Comparison of ENCODE assay signal across 18 mouse cellular contexts in genomic region chr5:51466036-51466435, GRCm38 (mm10).
DNase-seq lines count a peak whose midpoint lies in the region; ATAC-seq and TF ChIP-seq lines count a peak whose summit lies in the region.
"Had no signal": no experiment of that assay in that cellular context is flagged by ENCODE, and none has a peak within 500 bp of the region (broad histone marks: within the 10 kb centered on the region; RNA-seq: fewer than 3 reads in every experiment).

No protein-coding gene starts in this region.

- H3K4me2 ChIP-seq in heart, embryonic 14.5 days (ENCODE audit: low read length) = no peak overlapping the region
- no peak overlapping the region for H3K4me2 ChIP-seq in kidney, postnatal 0 days (ENCODE audit: low read length)
- H3K4me2 ChIP-seq: forebrain, embryonic 15.5 days; heart, embryonic 11.5 days; hindbrain, embryonic 14.5 days had no signal

- H3K36me3 ChIP-seq in heart, embryonic 14.5 days (ENCODE audit: control insufficient read depth, insufficient read depth, low read length) = peaks cover 75% of the 10 kb centered on the region
- no peaks in the 10 kb centered on the region for H3K36me3 ChIP-seq in kidney, postnatal 0 days (ENCODE audit: insufficient read depth, low read length)
- H3K36me3 ChIP-seq: forebrain, embryonic 15.5 days had no signal

- CTCF ChIA-PET in Patski (lab: Charles Lee) = interaction anchor here (1.5 to 2.0 kb wide), 2 partner anchors 10 to 11 kb away, joined by 4 to 6 read pairs; no protein-coding TSS in a partner anchor

- peaks cover 0 to 10% of the 10 kb centered on the region in 2 experiments; a peak in 3 of 4 replicates for H3K4me1 ChIP-seq in heart, embryonic 14.5 days (ENCODE audit: control insufficient read depth in 2 of 2, insufficient read depth in 2 of 2, low read length in 2 of 2)
- H3K4me1 ChIP-seq in kidney, postnatal 0 days (replicated peaks; ENCODE audit: insufficient read depth, low read length) = no peaks in the 10 kb centered on the region
- H3K4me1 ChIP-seq: forebrain, embryonic 15.5 days had no signal

- no peak overlapping the region for H3K4me3 ChIP-seq in heart, embryonic 14.5 days (ENCODE audit: control insufficient read depth in 1 of 2, insufficient read depth in 1 of 2, low read depth in 1 of 2, low read length in 2 of 2)
- no peak overlapping the region for H3K4me3 ChIP-seq in kidney, postnatal 0 days (replicated peaks; ENCODE audit: low read depth, low read length)
- H3K4me3 ChIP-seq: forebrain, embryonic 15.5 days had no signal

- H3K27me3 ChIP-seq in heart, embryonic 14.5 days (ENCODE audit: control insufficient read depth, insufficient read depth, low read length) = no peaks in the 10 kb centered on the region
- no peaks in the 10 kb centered on the region for H3K27me3 ChIP-seq in kidney, postnatal 0 days (ENCODE audit: insufficient read depth, low read length)
- H3K27me3 ChIP-seq in Patski = no peaks in the 10 kb centered on the region
- H3K27me3 ChIP-seq: forebrain, embryonic 15.5 days had no signal

- POLR2A ChIA-PET in Patski (lab: Charles Lee) = interaction anchor here (0.6 to 0.8 kb wide), 3 partner anchors 20 to 1000 kb away, joined by 3 read pairs; no protein-coding TSS in a partner anchor

- in situ Hi-C loops in Patski (cut with MboI; ENCODE audit: low pct_unique_long_range_greater_than_20kb) = no loop called here

- H3K9me3 ChIP-seq in heart, embryonic 14.5 days (ENCODE audit: control insufficient read depth, low read length) = no peaks in the 10 kb centered on the region
- no peaks in the 10 kb centered on the region for H3K9me3 ChIP-seq in kidney, postnatal 0 days (replicated peaks; ENCODE audit: low read length)
- H3K9me3 ChIP-seq: forebrain, embryonic 15.5 days had no signal

- peak overlapping the region in 1 of 2 experiments; percentile 39; a peak in 1 of 4 replicates for H3K27ac ChIP-seq in heart, embryonic 14.5 days (replicated peaks in 1 of 2; ENCODE audit: control insufficient read depth in 1 of 2, insufficient read depth in 1 of 2, low read depth in 2 of 2, low read length in 2 of 2)
- no peak overlapping the region for H3K27ac ChIP-seq in kidney, postnatal 0 days
- H3K27ac ChIP-seq: forebrain, embryonic 15.5 days; hindbrain, embryonic 14.5 days had no signal

- ATAC-seq in heart, embryonic 14.5 days (ENCODE audit: insufficient number of reproducible peaks, insufficient read depth, low FRiP score, low read depth) = peak; percentile 56; the same call in 1 of the 2 replicates
- no peak for ATAC-seq in kidney, postnatal 0 days (replicated peaks; ENCODE audit: low FRiP score, low read depth)
- peak; percentile 82 for ATAC-seq in Patski
- ATAC-seq: forebrain, embryonic 15.5 days; intestine, embryonic 16.5 days had no signal

- H3K9ac ChIP-seq in heart, embryonic 14.5 days (ENCODE audit: low read length) = no peak overlapping the region
- no peak overlapping the region for H3K9ac ChIP-seq in kidney, postnatal 0 days (ENCODE audit: low read depth, low read length)
- H3K9ac ChIP-seq: forebrain, embryonic 15.5 days; hindbrain, embryonic 14.5 days had no signal

- TF ChIP-seq CTCF in kidney, postnatal 0 days (IDR thresholded peaks at IDR 0.05; ENCODE audit: low read depth) = no peak
- no peak for TF ChIP-seq CTCF in Patski (IDR thresholded peaks at IDR 0.05)

- intact Hi-C loops in left cerebral cortex, postnatal 10 days (cut with DNase I) = no loop called here

- 30% methylated on average over 5 of the region's 5 CpGs for WGBS in heart, embryonic 14.5 days
- WGBS in kidney, postnatal 0 days = 52% methylated on average over 5 of the region's 5 CpGs

- DNase-seq in heart, adult 18-20 months = no peak
- DNase-seq in kidney, postnatal 0 days (ENCODE audit: low spot score) = peak; percentile 18
- DNase-seq in kidney, postnatal 4 days = no peak
- DNase-seq in 3T3-L1 (ENCODE audit: low read depth, low spot score) (peak; percentile 88), Patski (ENCODE audit: low read depth, low spot score) (peak; percentile 63)
- DNase-seq in left cerebral cortex, postnatal 10 days (ENCODE audit: extremely low spot score in 1 of 2, low spot score in 2 of 2) = no peak
- no peak for DNase-seq in right cerebral cortex, adult 18-20 months
- DNase-seq: adrenal gland, adult 8-10 months; adrenal gland, postnatal 36 days; cerebellum, adult 2 months; cerebellum, postnatal 10 days; gastrocnemius, postnatal 36 days; heart, adult 11 months had no signal

Comparison
In these comparisons a context has a peak if more than half of its experiments do, and no peak if none do; other contexts are left out.
1. DNase-seq: peak in kidney, postnatal 0 days (single experiment), 3T3-L1 (single experiment) and Patski (single experiment); none in heart, adult 18-20 months (0 of 2), kidney, postnatal 4 days (0 of 2), left cerebral cortex, postnatal 10 days (0 of 2) and right cerebral cortex, adult 18-20 months (single experiment).